Mouse (Mus musculus) liver, adult 2 months (tissue): ENCODE measurements around the gene Zpbp. TPM values are rescaled to one million over a fixed set of nuclear protein-coding genes. Genes with fewer than 3 reads are reported as not detected.

ENCODE experiments used
- DNase-seq: peaks from one replicate; pipeline ENCODE4 v3.0.0-alpha.2; 2011; ENCODE audit warnings: low read depth, low spot score; ENCODE audit errors: extremely low read depth
- H3K27ac ChIP-seq: fragments of 200-500 bp; replicated peaks from 2 replicates; pipeline ENCODE4 v1.5.1; 2012; ENCODE audit warnings: low read depth, mild to moderate bottlenecking, control low read depth, inconsistent platforms, low read length; ENCODE audit not compliant: insufficient read depth
- H3K27me3 ChIP-seq: fragments of 200-500 bp; 2 replicates; pipeline ENCODE4 v1.6.1; 2012; ENCODE audit warnings: mild to moderate bottlenecking, moderate library complexity, low read length, inconsistent platforms; ENCODE audit not compliant: control insufficient read depth, insufficient read depth
- H3K36me3 ChIP-seq: fragments of 200-500 bp; 2 replicates; pipeline ENCODE4 v1.6.1; 2012; ENCODE audit warnings: low read length, inconsistent platforms; ENCODE audit not compliant: control insufficient read depth, insufficient read depth
- H3K4me1 ChIP-seq: fragments of 200-500 bp; 2 replicates; pipeline ENCODE4 v1.6.1; 2011; ENCODE audit warnings: low read length; ENCODE audit not compliant: control insufficient read depth, insufficient read depth
- H3K4me3 ChIP-seq: fragments of 200-500 bp; 2 replicates; pipeline ENCODE4 v1.5.1; 2011; ENCODE audit warnings: low read depth, mild to moderate bottlenecking, control low read depth, low read length, moderate library complexity; ENCODE audit not compliant: insufficient read depth
- H3K79me2 ChIP-seq: fragments of 200-500 bp; 2 replicates; pipeline ENCODE4 v1.6.1; 2012; ENCODE audit warnings: inconsistent platforms, mild to moderate bottlenecking, low read length, moderate library complexity; ENCODE audit not compliant: control insufficient read depth, insufficient read depth
- H3K9ac ChIP-seq: fragments of 200-500 bp; 2 replicates; pipeline ENCODE4 v1.6.1; 2012; ENCODE audit warnings: low read depth, mild to moderate bottlenecking, control low read depth, inconsistent platforms, low read length
- CTCF ChIP-seq: fragments of 200-500 bp; IDR thresholded peaks from 2 replicates; pipeline ENCODE4 v1.5.1; 2011; ENCODE audit warnings: low read depth, low read length, control low read depth
- POLR2A ChIP-seq: fragments of 200-500 bp; IDR thresholded peaks from 2 replicates; pipeline ENCODE4 v1.6.1; 2011; ENCODE audit warnings: low read length, control low read depth; ENCODE audit not compliant: insufficient read depth; ENCODE audit errors: extremely low read depth
- WGBS: fragments of 180-500 bp; shearing (Covaris S2); methylation state at CpG from one replicate; pipeline ENCODE4 v1.1.7; 2018; 5-methylcytosine and 5-hydroxymethylcytosine counted together
- polyA plus RNA-seq: library from polyadenylated mRNA; depleted of rRNA; stranded (reverse); fragments of >200 nt; gene quantifications from 2 replicates; pipeline ENCODE4 v1.2.3, GENCODE M21; 2012
- total RNA-seq: library from RNA; depleted of rRNA; stranded (reverse); fragments of >200 nt; gene quantifications from 2 replicates; pipeline ENCODE4 v1.2.3, GENCODE M21; 2014

The Zpbp gene
- total and polyA plus RNA-seq, 2 experiments = 0.01 to 0.09 TPM

- H3K27ac ChIP-seq = no peak overlapping the region
- TF ChIP-seq CTCF (no peak), POLR2A (no peak)
- DNase-seq = no peak
- no peak overlapping the region for H3K9ac ChIP-seq
- no peaks in the 10 kb centered on the region for H3K36me3 ChIP-seq
- H3K79me2 ChIP-seq = no peaks in the 10 kb centered on the region
- no peaks in the 10 kb centered on the region for H3K4me1 ChIP-seq
- 82% methylated on average over 5 of the region's 5 CpGs for WGBS
- H3K4me3 ChIP-seq = no peak overlapping the region
- H3K27me3 ChIP-seq = no peaks in the 10 kb centered on the region
Measured at GRCm38 (mm10) chr11:11394686-11395085, 67.5 kb downstream of the Zpbp start.

- Histone ChIP-seq H3K36me3 (no peaks in the 10 kb centered on the region), H3K9ac (no peak overlapping the region), H3K79me2 (no peaks in the 10 kb centered on the region), H3K27ac (no peak overlapping the region), H3K4me1 (no peaks in the 10 kb centered on the region), H3K4me3 (no peak overlapping the region), H3K27me3 (no peaks in the 10 kb centered on the region)
- WGBS = 87% methylated on average over 10 of the region's 10 CpGs
- DNase-seq = no peak
- TF ChIP-seq CTCF (no peak), POLR2A (no peak)
Measured at GRCm38 (mm10) chr11:11393164-11393563, 69.0 kb downstream of the Zpbp start.

- no peak overlapping the region for H3K4me3 ChIP-seq
- H3K79me2 ChIP-seq = no peaks in the 10 kb centered on the region
- no peak for DNase-seq
- H3K4me1 ChIP-seq = no peaks in the 10 kb centered on the region
- WGBS = 82% methylated on average over 5 of the region's 5 CpGs
- H3K36me3 ChIP-seq = no peaks in the 10 kb centered on the region
- no peak overlapping the region for H3K27ac ChIP-seq
- TF ChIP-seq CTCF (no peak), POLR2A (no peak)
- H3K9ac ChIP-seq = no peak overlapping the region
- H3K27me3 ChIP-seq = no peaks in the 10 kb centered on the region
Measured at GRCm38 (mm10) chr11:11371305-11371704, 90.9 kb downstream of the Zpbp start.

GRCm38 (mm10) chr11:11283512-11283911, 178.7 kb downstream of the Zpbp start:
- H3K9ac ChIP-seq = no peak overlapping the region
- no peaks in the 10 kb centered on the region for H3K4me1 ChIP-seq
- TF ChIP-seq POLR2A = no peak
- no peak for TF ChIP-seq CTCF
- H3K27ac ChIP-seq = no peak overlapping the region
- WGBS = 64% methylated on average over 3 of the region's 3 CpGs
- no peaks in the 10 kb centered on the region for H3K79me2 ChIP-seq
- no peaks in the 10 kb centered on the region for H3K27me3 ChIP-seq
- H3K36me3 ChIP-seq = no peaks in the 10 kb centered on the region
- DNase-seq = no peak
- no peak overlapping the region for H3K4me3 ChIP-seq

GRCm38 (mm10) chr11:11280128-11280527, 182.1 kb downstream of the Zpbp start:
- Histone ChIP-seq H3K79me2 (no peaks in the 10 kb centered on the region), H3K27ac (no peak overlapping the region), H3K4me1 (no peaks in the 10 kb centered on the region), H3K27me3 (no peaks in the 10 kb centered on the region), H3K36me3 (no peaks in the 10 kb centered on the region), H3K9ac (no peak overlapping the region), H3K4me3 (no peak overlapping the region)
- TF ChIP-seq CTCF = no peak
- no peak for TF ChIP-seq POLR2A
- DNase-seq = no peak

- H3K4me3 ChIP-seq = no peak overlapping the region
- no peaks in the 10 kb centered on the region for H3K79me2 ChIP-seq
- WGBS = 47% methylated on average over 1 of the region's 1 CpGs
- H3K4me1 ChIP-seq = no peaks in the 10 kb centered on the region
- H3K27ac ChIP-seq = no peak overlapping the region
- H3K9ac ChIP-seq = no peak overlapping the region
- no peaks in the 10 kb centered on the region for H3K27me3 ChIP-seq
- TF ChIP-seq POLR2A (no peak), CTCF (no peak)
- H3K36me3 ChIP-seq = no peaks in the 10 kb centered on the region
- DNase-seq = peak; percentile 28
Measured at GRCm38 (mm10) chr11:11257348-11257747, 204.9 kb downstream of the Zpbp start.
